Mouse (Mus musculus): ENCODE results near the gene Smyd3. TPM values are rescaled to one million over a fixed set of nuclear protein-coding genes. Genes with fewer than 3 reads are reported as not detected.

Gene Smyd3
- 10.5 and 12.1 TPM in 2 replicates for polyA plus RNA-seq (2015; fragmentation: Nextera tagmentation; extraction: Ambion mirVana)

DNA sequence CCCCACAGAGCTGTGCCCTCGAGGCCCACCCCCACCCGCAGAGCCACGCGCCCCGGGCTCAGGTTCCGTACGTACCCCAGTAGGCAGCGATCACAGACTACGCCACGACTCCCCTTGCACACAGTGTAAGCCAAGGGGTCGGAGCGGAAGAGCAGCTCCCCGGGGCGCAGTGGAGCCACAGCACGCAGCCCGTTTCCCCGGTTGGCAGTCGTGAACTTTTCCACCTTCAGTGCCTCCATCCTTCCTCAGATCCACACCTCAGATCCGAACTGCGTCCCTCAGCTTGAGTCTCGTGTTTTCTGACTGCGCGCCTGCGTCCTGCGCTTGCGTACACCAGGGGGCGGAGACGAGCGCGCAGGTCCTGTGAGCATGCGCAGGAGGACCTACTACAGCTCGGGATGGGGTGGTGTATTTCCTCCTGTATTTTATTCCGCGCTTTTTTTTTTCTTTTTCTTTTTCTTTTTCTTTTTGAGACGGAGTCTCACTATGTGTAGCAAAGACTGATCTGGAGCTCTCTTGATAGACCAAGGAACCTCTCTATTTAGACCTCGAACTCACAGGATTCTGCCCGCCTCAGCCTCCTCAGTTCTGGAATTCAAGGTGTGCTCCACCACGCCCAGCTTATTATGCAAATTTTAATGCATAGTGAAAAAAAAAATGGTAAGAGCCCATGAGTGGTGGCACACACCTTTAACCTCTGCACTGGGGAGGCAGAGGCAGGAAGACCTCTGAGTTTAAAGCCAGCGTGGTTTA, at the start of gene Smyd3:
Gene Smyd3 (minus strand): TSS at position 329 of the 753 bp plus-strand sequence.
- H3K4me1 ChIP-seq (replicated peaks; ENCODE audit: control insufficient read depth, insufficient read depth), result no peaks in the 10 kb centered on the region
- no peaks in the 10 kb centered on the region for H3K36me3 ChIP-seq (ENCODE audit: control insufficient read depth, insufficient read depth, low read length)
- no peaks in the 10 kb centered on the region for H3K9me3 ChIP-seq (ENCODE audit: control insufficient read depth, low read length)
- H3K27me3 ChIP-seq (ENCODE audit: control insufficient read depth, insufficient read depth, low read length), result no peaks in the 10 kb centered on the region
- peak within 1 kb of the TSS; percentile 77 for H3K4me3 ChIP-seq (ENCODE audit: low read depth, low read length)
- ATAC-seq (ENCODE audit: low FRiP score, low TSS enrichment), result peak; percentile 92
- 6% methylated on average over 39 of the region's 39 CpGs for WGBS
- H3K9ac ChIP-seq (ENCODE audit: low read length), result peak within 1 kb of the TSS; percentile 74
- peak; percentile 87 for DNase-seq (ENCODE audit: low spot score)
- peak within 1 kb of the TSS; percentile 75 for H3K27ac ChIP-seq (replicated peaks)
- peak within 1 kb of the TSS; percentile 100 for H3K4me2 ChIP-seq (replicated peaks; ENCODE audit: low read depth)
- TF ChIP-seq EP300 (optimal IDR thresholded peaks at IDR 0.05), result no peak
- TF ChIP-seq CTCF (IDR thresholded peaks at IDR 0.05; ENCODE audit: low read depth), result peak; percentile 85

GRCm38 (mm10) chr1:179567558-179567957, 49.7 kb upstream of the Smyd3 start:
- H3K27ac ChIP-seq (replicated peaks), result 0 out of 2 replicates have a peak overlapping the region, but pooled peaks have one; percentile 13

DNA sequence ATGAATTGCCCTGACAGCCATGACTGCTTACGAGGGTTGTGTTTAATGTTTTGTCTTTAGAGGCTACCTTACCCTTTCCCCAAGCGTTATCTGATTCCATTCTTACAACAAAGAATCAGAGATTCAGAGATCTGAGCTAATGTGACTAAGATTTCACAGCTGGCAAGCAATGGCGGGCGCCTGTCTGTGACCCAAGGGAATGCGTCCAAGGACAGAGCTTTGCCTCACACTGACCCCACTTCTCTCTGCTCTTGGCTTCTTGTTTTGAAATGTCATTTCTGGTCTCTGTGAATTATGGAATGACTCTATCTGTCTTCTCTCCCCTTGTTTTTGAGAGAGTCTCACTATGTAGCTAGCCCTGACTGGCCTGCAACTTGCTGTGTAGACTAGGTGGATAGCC, 46.1 kb upstream of the Smyd3 start:
- no peak for DNase-seq (ENCODE audit: low spot score)
- TF ChIP-seq EP300 (optimal IDR thresholded peaks at IDR 0.05) (no peak), CTCF (IDR thresholded peaks at IDR 0.05; ENCODE audit: low read depth) (no peak)
- H3K27me3 ChIP-seq (ENCODE audit: control insufficient read depth, insufficient read depth, low read length), result no peaks in the 10 kb centered on the region
- no peak overlapping the region for H3K4me3 ChIP-seq (ENCODE audit: low read depth, low read length)
- H3K27ac ChIP-seq (replicated peaks), result no peak overlapping the region
- no peaks in the 10 kb centered on the region for H3K9me3 ChIP-seq (ENCODE audit: control insufficient read depth, low read length)
- 67% methylated on average over 5 of the region's 5 CpGs for WGBS
- no peaks in the 10 kb centered on the region for H3K4me1 ChIP-seq (replicated peaks; ENCODE audit: control insufficient read depth, insufficient read depth)
- no peak overlapping the region for H3K9ac ChIP-seq (ENCODE audit: low read length)
- no peak overlapping the region for H3K4me2 ChIP-seq (replicated peaks; ENCODE audit: low read depth)
- H3K36me3 ChIP-seq (ENCODE audit: control insufficient read depth, insufficient read depth, low read length), result no peaks in the 10 kb centered on the region
- no peak for ATAC-seq (ENCODE audit: low FRiP score, low TSS enrichment)

More at GRCm38 (mm10) chr1:179567558-179567957, 49.7 kb upstream of the Smyd3 start:
- 63% methylated on average over 7 of the region's 7 CpGs for WGBS
- H3K36me3 ChIP-seq (ENCODE audit: control insufficient read depth, insufficient read depth, low read length), result no peaks in the 10 kb centered on the region
- DNase-seq (ENCODE audit: low spot score), result no peak
- no peak overlapping the region for H3K9ac ChIP-seq (ENCODE audit: low read length)
- H3K4me1 ChIP-seq (replicated peaks; ENCODE audit: control insufficient read depth, insufficient read depth), result 0 out of 2 replicates have a peak, but pooled peaks cover 2% of the 10 kb centered on the region
- no peak for TF ChIP-seq EP300 (optimal IDR thresholded peaks at IDR 0.05)
- TF ChIP-seq CTCF (IDR thresholded peaks at IDR 0.05; ENCODE audit: low read depth), result no peak
- no peak overlapping the region for H3K4me2 ChIP-seq (replicated peaks; ENCODE audit: low read depth)
- no peaks in the 10 kb centered on the region for H3K9me3 ChIP-seq (ENCODE audit: control insufficient read depth, low read length)
- H3K27me3 ChIP-seq (ENCODE audit: control insufficient read depth, insufficient read depth, low read length), result no peaks in the 10 kb centered on the region
- no peak for ATAC-seq (ENCODE audit: low FRiP score, low TSS enrichment)
- no peak overlapping the region for H3K4me3 ChIP-seq (ENCODE audit: low read depth, low read length)

DNA sequence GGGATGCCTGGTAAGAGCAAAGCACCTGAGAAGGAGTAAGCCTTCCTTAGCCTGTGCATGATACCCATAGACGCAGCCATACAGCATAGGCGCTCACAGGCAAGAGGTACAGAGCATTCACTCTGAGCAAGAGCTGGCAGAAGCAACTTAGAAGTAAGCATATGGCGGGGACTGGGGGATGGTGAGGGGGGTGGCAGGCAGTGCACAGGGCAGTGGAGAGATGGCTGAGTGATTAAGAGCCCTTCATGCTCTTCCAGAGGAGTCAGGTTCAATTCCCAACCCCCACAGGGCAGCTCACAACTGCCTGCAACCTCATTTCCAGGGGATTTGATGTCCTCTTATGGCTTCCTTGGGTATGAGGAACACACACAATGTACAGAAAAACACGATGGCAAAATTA, 45.4 kb upstream of the Smyd3 start:
- H3K27ac ChIP-seq (replicated peaks), result no peak overlapping the region
- H3K9me3 ChIP-seq (ENCODE audit: control insufficient read depth, low read length), result no peaks in the 10 kb centered on the region
- DNase-seq (ENCODE audit: low spot score), result no peak
- H3K4me3 ChIP-seq (ENCODE audit: low read depth, low read length), result no peak overlapping the region
- ATAC-seq (ENCODE audit: low FRiP score, low TSS enrichment), result no peak
- WGBS, result 86% methylated on average over 4 of the region's 4 CpGs
- H3K36me3 ChIP-seq (ENCODE audit: control insufficient read depth, insufficient read depth, low read length), result no peaks in the 10 kb centered on the region
- no peaks in the 10 kb centered on the region for H3K27me3 ChIP-seq (ENCODE audit: control insufficient read depth, insufficient read depth, low read length)
- no peak overlapping the region for H3K4me2 ChIP-seq (replicated peaks; ENCODE audit: low read depth)
- no peak overlapping the region for H3K9ac ChIP-seq (ENCODE audit: low read length)
- TF ChIP-seq EP300 (optimal IDR thresholded peaks at IDR 0.05) (no peak), CTCF (IDR thresholded peaks at IDR 0.05; ENCODE audit: low read depth) (no peak)
- no peaks in the 10 kb centered on the region for H3K4me1 ChIP-seq (replicated peaks; ENCODE audit: control insufficient read depth, insufficient read depth)

DNA sequence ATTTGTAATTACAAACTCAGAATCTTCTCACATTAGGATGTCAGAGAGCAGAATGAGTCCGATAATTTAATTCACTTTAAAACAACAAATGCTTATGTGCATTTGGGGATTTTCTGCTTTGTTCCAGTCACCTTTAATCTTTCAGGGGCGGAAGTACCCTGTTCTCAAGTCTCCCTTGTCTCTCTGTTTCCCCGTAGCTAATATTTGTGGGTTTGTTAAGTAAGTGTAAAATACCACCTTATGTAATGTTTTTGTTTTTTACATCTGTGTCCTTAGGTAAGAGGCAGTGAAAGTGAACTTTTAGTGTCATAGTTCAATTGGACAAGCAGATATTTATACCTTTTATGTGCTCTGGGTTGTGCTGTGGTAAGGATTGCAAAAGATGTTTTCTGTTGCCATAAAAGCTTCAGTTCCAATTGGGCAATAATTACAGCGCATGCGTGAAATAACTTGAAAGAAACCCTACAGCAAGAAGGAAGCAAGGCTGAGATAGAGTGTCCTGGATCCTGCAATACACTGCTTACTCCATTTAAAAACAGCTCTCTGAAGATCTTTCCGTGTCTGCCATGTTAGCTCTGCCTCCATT, 43.1 kb upstream of the Smyd3 start:
- H3K36me3 ChIP-seq (ENCODE audit: control insufficient read depth, insufficient read depth, low read length), result no peaks in the 10 kb centered on the region
- H3K4me1 ChIP-seq (replicated peaks; ENCODE audit: control insufficient read depth, insufficient read depth), result no peaks in the 10 kb centered on the region
- no peak overlapping the region for H3K4me2 ChIP-seq (replicated peaks; ENCODE audit: low read depth)
- ATAC-seq (ENCODE audit: low FRiP score, low TSS enrichment) (no peak), DNase-seq (ENCODE audit: low spot score) (no peak)
- no peak overlapping the region for H3K9ac ChIP-seq (ENCODE audit: low read length)
- no peaks in the 10 kb centered on the region for H3K27me3 ChIP-seq (ENCODE audit: control insufficient read depth, insufficient read depth, low read length)
- H3K27ac ChIP-seq (replicated peaks), result no peak overlapping the region
- H3K4me3 ChIP-seq (ENCODE audit: low read depth, low read length), result no peak overlapping the region
- H3K9me3 ChIP-seq (ENCODE audit: control insufficient read depth, low read length), result no peaks in the 10 kb centered on the region
- 86% methylated on average over 6 of the region's 6 CpGs for WGBS
- TF ChIP-seq CTCF (IDR thresholded peaks at IDR 0.05; ENCODE audit: low read depth), result no peak
- no peak for TF ChIP-seq EP300 (optimal IDR thresholded peaks at IDR 0.05)

Data from stomach, postnatal 0 days (tissue).